Mouse (Mus musculus) heart, embryonic 12.5 days (tissue): ENCODE results near the gene Olfr487. TPM values are rescaled to one million over a fixed set of nuclear protein-coding genes. Genes with fewer than 3 reads are reported as not detected.
"Not testable (repeated sequence)": the region's sequence is repeated elsewhere in the genome, so short reads cannot be mapped to it uniquely, and the experiment has no call there.

Experiments used
- ATAC-seq: fragments of 200-750 bp; cut with Nextera tagmentation; 2 replicates; pipeline ENCODE4 v1.8.0; 2017; ENCODE audit warnings: moderate TSS enrichment, moderate library complexity; ENCODE audit not compliant: insufficient number of reproducible peaks, low FRiP score
- H3K27ac ChIP-seq: fragments of 300-500 bp; sonication (generic); 2 replicates; pipeline ENCODE4 v1.5.1; 2016; ENCODE audit warnings: mild to moderate bottlenecking, moderate library complexity; ENCODE audit not compliant: poor library complexity, severe bottlenecking
- H3K27me3 ChIP-seq: fragments of 300-500 bp; sonication (generic); replicated peaks from 2 replicates; pipeline ENCODE4 v1.6.1; 2016; ENCODE audit warnings: mild to moderate bottlenecking, moderate library complexity
- H3K36me3 ChIP-seq: fragments of 300-500 bp; sonication (generic); 2 replicates; pipeline ENCODE4 v1.6.1; 2016; ENCODE audit warnings: mild to moderate bottlenecking, moderate library complexity
- H3K4me1 ChIP-seq: fragments of 300-500 bp; sonication (generic); replicated peaks from 2 replicates; pipeline ENCODE4 v1.6.1; 2016; ENCODE audit warnings: mild to moderate bottlenecking
- H3K4me2 ChIP-seq: fragments of 300-500 bp; sonication (generic); 2 replicates; pipeline ENCODE4 v1.6.1; 2016; ENCODE audit warnings: mild to moderate bottlenecking, moderate library complexity
- H3K4me3 ChIP-seq: fragments of 300-500 bp; sonication (generic); 2 replicates; pipeline ENCODE4 v1.5.1; 2016; ENCODE audit warnings: mild to moderate bottlenecking
- H3K9ac ChIP-seq: fragments of 300-500 bp; sonication (generic); 2 replicates; pipeline ENCODE4 v1.6.1; 2016; ENCODE audit warnings: mild to moderate bottlenecking, moderate library complexity
- H3K9me3 ChIP-seq: fragments of 300-500 bp; sonication (generic); replicated peaks from 2 replicates; pipeline ENCODE4 v1.6.1; 2016; ENCODE audit warnings: mild to moderate bottlenecking, moderate library complexity
- WGBS: fragments of 180-500 bp; shearing (Covaris S2); methylation state at CpG from one replicate; pipeline ENCODE4 v1.1.7; 2016; 5-methylcytosine and 5-hydroxymethylcytosine counted together
- polyA plus RNA-seq: library from polyadenylated mRNA; unstranded; fragments of >200 nt; fragmentation: Nextera tagmentation; extraction: Ambion mirVana; gene quantifications from 2 replicates; pipeline ENCODE4 v1.2.1, GENCODE M21; 2016

Gene Olfr487
- not detected in 2 replicates for polyA plus RNA-seq

- H3K4me1 ChIP-seq, H3K27ac ChIP-seq, H3K27me3 ChIP-seq, H3K4me3 ChIP-seq, ATAC-seq, H3K4me2 ChIP-seq, H3K9me3 ChIP-seq, H3K36me3 ChIP-seq, H3K9ac ChIP-seq: not testable (repeated sequence)
These were observed at the start of gene Olfr487 for GRCm38 (mm10) chr7:108214536-108214935. Gene Olfr487, minus strand, starts transcription at chr7:108214636.

- no peak within 1 kb of the TSS for H3K27ac ChIP-seq
- H3K9ac ChIP-seq = no peak within 1 kb of the TSS
- no peaks in the 10 kb centered on the region for H3K36me3 ChIP-seq
- no peak for ATAC-seq
- no peaks in the 10 kb centered on the region for H3K4me1 ChIP-seq
- no peak within 1 kb of the TSS for H3K4me3 ChIP-seq
- H3K4me2 ChIP-seq = no peak within 1 kb of the TSS
- no peaks in the 10 kb centered on the region for H3K9me3 ChIP-seq
- no peaks in the 10 kb centered on the region for H3K27me3 ChIP-seq
These were observed 43.8 kb upstream of the Olfr487 start, which contains the start of gene Olfr488 for GRCm38 (mm10) chr7:108258247-108258646. Gene Olfr488, minus strand, starts transcription at chr7:108258347.

- no peak overlapping the region for H3K27ac ChIP-seq
- ATAC-seq = no peak
- H3K4me1 ChIP-seq = no peaks in the 10 kb centered on the region
- H3K4me3 ChIP-seq = no peak overlapping the region
- no peaks in the 10 kb centered on the region for H3K36me3 ChIP-seq
- WGBS = 60% methylated on average over 3 of the region's 3 CpGs
- H3K27me3 ChIP-seq = no peaks in the 10 kb centered on the region
- no peak overlapping the region for H3K4me2 ChIP-seq
- H3K9me3 ChIP-seq = no peaks in the 10 kb centered on the region
- no peak overlapping the region for H3K9ac ChIP-seq
These were observed 19.1 kb upstream of the Olfr487 start for GRCm38 (mm10) chr7:108233551-108233950.

GRCm38 (mm10) chr7:108196938-108197337 lies 17.5 kb downstream of the Olfr487 start:
- Histone ChIP-seq H3K4me1 (no peaks in the 10 kb centered on the region), H3K4me2 (no peak overlapping the region), H3K27me3 (no peaks in the 10 kb centered on the region), H3K9me3 (no peaks in the 10 kb centered on the region; the same call in 1 of the 2 replicates), H3K4me3 (no peak overlapping the region), H3K27ac (no peak overlapping the region), H3K9ac (no peak overlapping the region), H3K36me3 (no peaks in the 10 kb centered on the region)
- 73% methylated on average over 6 of the region's 6 CpGs for WGBS
- no peak for ATAC-seq

- ATAC-seq, H3K27me3 ChIP-seq, H3K4me2 ChIP-seq, H3K9ac ChIP-seq, H3K4me3 ChIP-seq, H3K9me3 ChIP-seq, H3K36me3 ChIP-seq, H3K4me1 ChIP-seq, H3K27ac ChIP-seq: not testable (repeated sequence)
- WGBS = 64% methylated on average over 3 of the region's 3 CpGs
These were observed 18.1 kb downstream of the Olfr487 start for GRCm38 (mm10) chr7:108196337-108196736.

- WGBS = 79% methylated on average over 1 of the region's 1 CpGs
- H3K27me3 ChIP-seq, ATAC-seq, H3K4me2 ChIP-seq, H3K36me3 ChIP-seq, H3K9ac ChIP-seq, H3K4me1 ChIP-seq, H3K27ac ChIP-seq, H3K4me3 ChIP-seq, H3K9me3 ChIP-seq: not testable (repeated sequence)
These were observed 21.7 kb downstream of the Olfr487 start for GRCm38 (mm10) chr7:108192714-108193113.

- H3K36me3 ChIP-seq, H3K4me3 ChIP-seq, H3K9me3 ChIP-seq, H3K9ac ChIP-seq, ATAC-seq, H3K4me1 ChIP-seq, H3K27ac ChIP-seq, H3K27me3 ChIP-seq, H3K4me2 ChIP-seq: not testable (repeated sequence)
- WGBS = 73% methylated on average over 2 of the region's 2 CpGs
These were observed 23.2 kb downstream of the Olfr487 start for GRCm38 (mm10) chr7:108191196-108191595.

- not testable (repeated sequence) for H3K27ac ChIP-seq, H3K4me3 ChIP-seq, H3K9ac ChIP-seq, H3K9me3 ChIP-seq, ATAC-seq, H3K27me3 ChIP-seq, H3K36me3 ChIP-seq, H3K4me2 ChIP-seq, H3K4me1 ChIP-seq
- WGBS = 78% methylated on average over 2 of the region's 2 CpGs
These were observed 29.2 kb downstream of the Olfr487 start for GRCm38 (mm10) chr7:108185237-108185636.

- not testable (repeated sequence) for H3K9ac ChIP-seq, H3K4me1 ChIP-seq, H3K4me3 ChIP-seq, H3K4me2 ChIP-seq, H3K9me3 ChIP-seq, ATAC-seq, H3K27me3 ChIP-seq, H3K27ac ChIP-seq, H3K36me3 ChIP-seq
- 64% methylated on average over 3 of the region's 3 CpGs for WGBS
These were observed 30.0 kb downstream of the Olfr487 start for GRCm38 (mm10) chr7:108184401-108184800.

GRCm38 (mm10) chr7:108172642-108173041 lies 41.8 kb downstream of the Olfr487 start, which contains the start of gene Olfr486:
Gene Olfr486, minus strand, starts transcription at chr7:108172742.
- not testable (repeated sequence) for H3K4me1 ChIP-seq, H3K27ac ChIP-seq, H3K4me2 ChIP-seq, H3K4me3 ChIP-seq, H3K9ac ChIP-seq, ATAC-seq, H3K36me3 ChIP-seq, H3K27me3 ChIP-seq
- peaks cover 10% of the 10 kb centered on the region for H3K9me3 ChIP-seq
- WGBS = 88% methylated on average over 1 of the region's 1 CpGs

GRCm38 (mm10) chr7:108159771-108160170 lies 54.7 kb downstream of the Olfr487 start, which contains the start of gene Olfr485:
Gene Olfr485, minus strand, starts transcription at chr7:108159871.
- Histone ChIP-seq H3K4me2 (no peak within 1 kb of the TSS), H3K9me3 (no peaks in the 10 kb centered on the region), H3K36me3 (no peaks in the 10 kb centered on the region), H3K27me3 (no peaks in the 10 kb centered on the region), H3K27ac (no peak within 1 kb of the TSS), H3K4me3 (no peak within 1 kb of the TSS), H3K4me1 (no peaks in the 10 kb centered on the region), H3K9ac (no peak within 1 kb of the TSS)
- ATAC-seq = no peak
